ENCODE assay signal across 8 mouse cellular contexts in the genomic region with DNA sequence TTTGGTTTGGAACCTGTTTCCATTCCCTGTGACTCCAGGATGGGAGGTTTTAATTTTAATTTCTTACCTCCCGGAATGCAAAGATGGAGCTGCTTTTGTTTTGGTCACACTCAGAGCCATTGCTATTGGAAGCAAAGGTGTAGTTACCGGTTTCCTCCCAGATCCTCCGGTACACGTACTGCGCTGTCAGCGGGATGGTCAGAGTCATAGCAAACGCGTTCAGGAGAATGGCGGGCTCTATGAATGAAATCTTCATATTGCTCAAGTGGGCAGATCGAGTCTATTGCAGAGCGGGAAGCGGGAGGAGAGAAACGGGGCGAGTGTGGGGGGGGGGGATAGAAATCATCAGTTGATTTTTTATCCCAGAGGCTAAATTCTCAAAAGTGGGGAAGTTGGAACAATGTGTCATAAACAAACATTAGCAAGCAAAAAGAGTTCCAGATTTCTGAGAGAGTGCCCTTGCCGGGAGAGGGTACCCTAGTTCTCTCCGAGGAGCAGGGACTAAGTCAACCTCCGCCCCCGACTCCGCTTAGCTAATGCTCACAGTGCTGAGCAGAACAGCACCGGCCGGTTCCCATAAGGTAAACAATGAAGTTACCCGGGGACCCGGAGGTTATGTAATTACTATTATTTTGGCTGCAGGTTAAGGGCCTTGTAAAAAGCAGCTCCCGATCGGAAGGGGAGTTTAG. TPM values are rescaled to one million over a fixed set of nuclear protein-coding genes. Genes with fewer than 3 reads are reported as not detected.
DNase-seq lines count a peak whose midpoint lies in the region; ATAC-seq and TF ChIP-seq lines count a peak whose summit lies in the region.

No protein-coding gene starts in this region.

- intact Hi-C loops in gastrocnemius, adult 2 months (cut with DNase I), result loop anchor here (2.0 kb wide), 1 partner anchor 33 kb away; a partner anchor contains a TSS
- intact Hi-C loops in gastrocnemius, postnatal 36 days (cut with DNase I), result no loop called here

- H3K27me3 ChIP-seq in intestine, postnatal 0 days (replicated peaks; ENCODE audit: control insufficient read depth, insufficient read depth, low read length), result no peaks in the 10 kb centered on the region
- no peaks in the 10 kb centered on the region for H3K27me3 ChIP-seq in lung, embryonic 15.5 days
- no peaks in the 10 kb centered on the region for H3K27me3 ChIP-seq in spleen, adult 2 months (ENCODE audit: control insufficient read depth, insufficient read depth, low read length)

- peak; percentile 40 for DNase-seq in gastrocnemius, adult 2 months
- DNase-seq in gastrocnemius, postnatal 36 days, result no peak
- DNase-seq in brain, adult 2 months (ENCODE audit: low read depth, low spot score), result peak; percentile 47
- DNase-seq in spleen, adult 2 months (ENCODE audit: low read depth in 1 of 2, low spot score in 2 of 2), result peak in 1 of 2 experiments; percentile 21
- DNase-seq in right cerebral cortex, postnatal 14 days, result no peak

- no peak for TF ChIP-seq POLR2A in spleen, adult 2 months (IDR thresholded peaks at IDR 0.05; ENCODE audit: low read depth, low read length)

- no peak for TF ChIP-seq CTCF in gastrocnemius, adult 2 months (IDR thresholded peaks at IDR 0.05)
- no peak for TF ChIP-seq CTCF in intestine, postnatal 0 days (IDR thresholded peaks at IDR 0.05; ENCODE audit: low read depth)
- no peak for TF ChIP-seq CTCF in spleen, adult 2 months (IDR thresholded peaks at IDR 0.05; ENCODE audit: extremely low read depth, insufficient read depth, insufficient read length, insufficient replicate concordance)

- H3K36me3 ChIP-seq in intestine, postnatal 0 days (ENCODE audit: control insufficient read depth, insufficient read depth), result no peaks in the 10 kb centered on the region
- H3K36me3 ChIP-seq in lung, embryonic 15.5 days, result no peaks in the 10 kb centered on the region
- no peaks in the 10 kb centered on the region for H3K36me3 ChIP-seq in spleen, adult 2 months (ENCODE audit: control insufficient read depth, insufficient read depth, low read length)

- WGBS in intestine, postnatal 0 days, result 3% methylated on average over 25 of the region's 25 CpGs
- 2% methylated on average over 25 of the region's 25 CpGs for WGBS in lung, embryonic 15.5 days
- 10% methylated on average over 25 of the region's 25 CpGs for WGBS in spleen, adult 2 months

- H3K4me1 ChIP-seq in intestine, postnatal 0 days (replicated peaks; ENCODE audit: control insufficient read depth, insufficient read depth, low read length), result 0 out of 2 replicates have a peak, but pooled peaks cover 7% of the 10 kb centered on the region
- peaks cover 16% of the 10 kb centered on the region for H3K4me1 ChIP-seq in lung, embryonic 15.5 days
- H3K4me1 ChIP-seq in spleen, adult 2 months (ENCODE audit: control insufficient read depth, insufficient read depth, insufficient read length), result peaks cover 8% of the 10 kb centered on the region; the same call in 1 of the 2 replicates

- H3K27ac ChIP-seq in gastrocnemius, adult 2 months, result peak overlapping the region; percentile 91
- peak overlapping the region; percentile 90 for H3K27ac ChIP-seq in intestine, postnatal 0 days (ENCODE audit: low read depth, low read length)
- H3K27ac ChIP-seq in lung, embryonic 15.5 days, result peak overlapping the region; percentile 47; the same call in 1 of the 2 replicates
- H3K27ac ChIP-seq in spleen, adult 2 months (ENCODE audit: insufficient read depth, low read length), result peak overlapping the region; percentile 80

- peak overlapping the region; percentile 93 for H3K4me2 ChIP-seq in intestine, postnatal 0 days (replicated peaks; ENCODE audit: low read depth)
- H3K4me2 ChIP-seq in lung, embryonic 15.5 days, result peak overlapping the region; percentile 90

- ATAC-seq in erythroid progenitor cell, adult 5-6 weeks (replicated peaks; ENCODE audit: low FRiP score, poor library complexity, severe bottlenecking), result peak; percentile 41
- ATAC-seq in intestine, postnatal 0 days, result no peak; the same call in 1 of the 2 replicates
- peak; percentile 20 for ATAC-seq in lung, embryonic 15.5 days (ENCODE audit: borderline replicate concordance, extremely low read depth, low FRiP score, low TSS enrichment)

- peak overlapping the region; percentile 81 for H3K9ac ChIP-seq in intestine, postnatal 0 days (ENCODE audit: low read depth, low read length)
- peak overlapping the region; percentile 53 for H3K9ac ChIP-seq in lung, embryonic 15.5 days

- peak overlapping the region; percentile 88 for H3K4me3 ChIP-seq in gastrocnemius, adult 2 months
- H3K4me3 ChIP-seq in intestine, postnatal 0 days (ENCODE audit: low read depth, low read length), result peak overlapping the region; percentile 73
- peak overlapping the region; percentile 66 for H3K4me3 ChIP-seq in lung, embryonic 15.5 days
- H3K4me3 ChIP-seq in spleen, adult 2 months (ENCODE audit: extremely low read depth, insufficient read depth, insufficient read length), result peak overlapping the region; percentile 80

- H3K9me3 ChIP-seq in intestine, postnatal 0 days (ENCODE audit: control insufficient read depth), result no peaks in the 10 kb centered on the region
- H3K9me3 ChIP-seq in lung, embryonic 15.5 days, result no peaks in the 10 kb centered on the region

RNA-seq across cellular contexts. Expression of a gene that starts 0.7 kb away (rescaled TPM):
- total RNA-seq in gastrocnemius, adult 2 months (2021), result 10 to 100 TPM in 1 of 2 experiments, 1 to 10 TPM in 1; 9.0 to 10.6 TPM
- 1 to 10 TPM; 9.4 to 9.9 TPM for total RNA-seq in gastrocnemius, postnatal 36 days (2021)
- 37.1 and 40.7 TPM in 2 replicates for total RNA-seq in erythroid progenitor cell, adult 5-6 weeks (2015; ENCODE audit: low replicate concordance)
- total RNA-seq in erythroid progenitor cell, adult 5-6 weeks (2017; ENCODE audit: low replicate concordance), result 18.1 TPM in 2 replicates
- polyA plus RNA-seq in intestine, postnatal 0 days (2015; fragmentation: Nextera tagmentation; extraction: Ambion mirVana), result 263 and 296 TPM in 2 replicates
- 3.8 and 5.1 TPM in 2 replicates for polyA plus RNA-seq in lung, embryonic 15.5 days (2015; fragmentation: Nextera tagmentation; extraction: Ambion mirVana)
- 98.0 and 117 TPM in 2 replicates for polyA plus RNA-seq in spleen, adult 2 months (2012; rRNA removed)

RNA-seq across cellular contexts. Expression of a gene that starts 33.6 kb away (rescaled TPM):
- total RNA-seq in gastrocnemius, adult 2 months (2021), result 100 to 1,000 TPM; 141 to 146 TPM
- 100 to 1,000 TPM; 130 to 131 TPM for total RNA-seq in gastrocnemius, postnatal 36 days (2021)
- 31.7 and 62.5 TPM in 2 replicates for total RNA-seq in erythroid progenitor cell, adult 5-6 weeks (2015; ENCODE audit: low replicate concordance)
- total RNA-seq in erythroid progenitor cell, adult 5-6 weeks (2017; ENCODE audit: low replicate concordance), result 35.2 and 60.7 TPM in 2 replicates
- 492 and 500 TPM in 2 replicates for polyA plus RNA-seq in intestine, postnatal 0 days (2015; fragmentation: Nextera tagmentation; extraction: Ambion mirVana)
- polyA plus RNA-seq in lung, embryonic 15.5 days (2015; fragmentation: Nextera tagmentation; extraction: Ambion mirVana), result 487 and 547 TPM in 2 replicates
- 21.5 and 22.8 TPM in 2 replicates for polyA plus RNA-seq in spleen, adult 2 months (2012; rRNA removed)

Comparison
In these comparisons a context has a peak if more than half of its experiments do, and no peak if none do; other contexts are left out.
1. DNase-seq: peak in gastrocnemius, adult 2 months (single experiment) and brain, adult 2 months (single experiment); none in gastrocnemius, postnatal 36 days (0 of 2) and right cerebral cortex, postnatal 14 days (single experiment).
2. Peak in every context shown above with its lines, with median percentiles within 50 percentile points of each other: H3K27ac ChIP-seq and H3K4me3 ChIP-seq.